Mouse (Mus musculus) induced T-regulatory cell, adult 2 months (primary cell): ENCODE results near the gene Eif4e3.
A peak's percentile ranks its signal among the peaks of the same experiment; 100 is the strongest.

Experiments used
- DNase-seq: peaks from one replicate; pipeline ENCODE4 v3.0.0-alpha.2; 2012; ENCODE audit warnings: low read depth

Gene Eif4e3

GRCm38 (mm10) chr6:99624542-99624941, 42.0 kb downstream of the Eif4e3 start:
- no peak for DNase-seq

- DNase-seq, result no peak
Observed at GRCm38 (mm10) chr6:99623641-99624040, 42.9 kb downstream of the Eif4e3 start.

GRCm38 (mm10) chr6:99621167-99621566, 45.4 kb downstream of the Eif4e3 start:
- no peak for DNase-seq

- DNase-seq, result no peak
Observed at GRCm38 (mm10) chr6:99620471-99620870, 46.1 kb downstream of the Eif4e3 start.

- DNase-seq, result no peak
Observed at GRCm38 (mm10) chr6:99619964-99620363, 46.6 kb downstream of the Eif4e3 start.

GRCm38 (mm10) chr6:99619466-99619865, 47.1 kb downstream of the Eif4e3 start:
- no peak for DNase-seq

- DNase-seq, result no peak
Observed at GRCm38 (mm10) chr6:99617867-99618266, 48.7 kb downstream of the Eif4e3 start.

- no peak for DNase-seq
Observed at GRCm38 (mm10) chr6:99617415-99617814, 49.2 kb downstream of the Eif4e3 start.

- no peak for DNase-seq
Observed at GRCm38 (mm10) chr6:99615272-99615751, 51.3 kb downstream of the Eif4e3 start.

- DNase-seq, result no peak
Observed at GRCm38 (mm10) chr6:99614566-99615271, 51.9 kb downstream of the Eif4e3 start.

- peak; percentile 6 for DNase-seq
Observed at GRCm38 (mm10) chr6:99611866-99612265, 54.7 kb downstream of the Eif4e3 start.

- DNase-seq, result no peak
Observed at GRCm38 (mm10) chr6:99610454-99611427, 55.8 kb downstream of the Eif4e3 start.

- no peak for DNase-seq
Observed at GRCm38 (mm10) chr6:99606079-99606478, 60.5 kb downstream of the Eif4e3 start.

- no peak for DNase-seq
Observed at GRCm38 (mm10) chr6:99604758-99605157, 61.8 kb downstream of the Eif4e3 start.

GRCm38 (mm10) chr6:99602434-99602833, 64.1 kb downstream of the Eif4e3 start:
- no peak for DNase-seq

GRCm38 (mm10) chr6:99600886-99601285, 65.7 kb downstream of the Eif4e3 start:
- DNase-seq, result no peak

- DNase-seq, result peak; percentile 67
Observed at GRCm38 (mm10) chr6:99600168-99600793, 66.3 kb downstream of the Eif4e3 start.

- DNase-seq, result no peak
Observed at GRCm38 (mm10) chr6:99599651-99600050, 66.9 kb downstream of the Eif4e3 start.

- DNase-seq, result no peak
Observed at GRCm38 (mm10) chr6:99599229-99599628, 67.3 kb downstream of the Eif4e3 start.

GRCm38 (mm10) chr6:99577040-99577439, 89.5 kb downstream of the Eif4e3 start:
- DNase-seq, result no peak

- no peak for DNase-seq
Observed at GRCm38 (mm10) chr6:99575633-99576032, 90.9 kb downstream of the Eif4e3 start.
